Mouse (Mus musculus) CH12.LX (cell line): ENCODE results near the gene Gli3. TPM values are rescaled to one million over a fixed set of nuclear protein-coding genes. Genes with fewer than 3 reads are reported as not detected.

Source experiments
- DNase-seq: peaks from one replicate; pipeline ENCODE4 v3.0.0-alpha.2; 2013; ENCODE audit errors: extremely low read depth
- H3K27ac ChIP-seq: 2 replicates; pipeline ENCODE4 v1.5.1; 2012; ENCODE audit warnings: low read depth, mild to moderate bottlenecking, control low read depth, moderate library complexity; ENCODE audit not compliant: insufficient read depth
- H3K27me3 ChIP-seq: replicated peaks from 2 replicates; pipeline ENCODE3; 2012; ENCODE audit warnings: inconsistent platforms
- H3K36me3 ChIP-seq, 2 experiments: replicated peaks in 1 of 2; 2 replicates each; pipeline versions ENCODE3 to v1.6.1; 2012; ENCODE audit warnings: inconsistent platforms in 1 of 2, low read length in 1 of 2, mild to moderate bottlenecking in 1 of 2, mixed read lengths in 1 of 2, moderate library complexity in 1 of 2; ENCODE audit not compliant: control insufficient read depth in 1 of 2, insufficient read depth in 1 of 2
- H3K4me1 ChIP-seq, 2 experiments: 2 replicates each; pipeline ENCODE4 v1.6.1; 2012; ENCODE audit warnings: inconsistent platforms in 1 of 2, moderate library complexity in 1 of 2; ENCODE audit not compliant: insufficient read depth in 2 of 2, control insufficient read depth in 1 of 2
- H3K4me2 ChIP-seq: 2 replicates; pipeline ENCODE4 v1.6.1; 2012; ENCODE audit warnings: low read depth, mild to moderate bottlenecking, control low read depth; ENCODE audit not compliant: poor library complexity, insufficient read depth, severe bottlenecking
- H3K4me3 ChIP-seq, 3 experiments: fragments of 150-350 bp in 1 of 3; sonication (generic) in 1 of 3; replicated peaks in 1 of 3; 2 replicates each; pipeline versions ENCODE3 to v1.5.1; 2011 to 2012; ENCODE audit warnings: low read depth in 2 of 3, low read length in 2 of 3, mild to moderate bottlenecking in 2 of 3, moderate library complexity in 2 of 3, control low read depth in 1 of 3, improper control_type of control experiment in 1 of 3, inconsistent platforms in 1 of 3, mixed read lengths in 1 of 3; ENCODE audit not compliant: poor library complexity in 1 of 3
- H3K79me2 ChIP-seq: replicated peaks from 2 replicates; pipeline ENCODE4 v1.6.1; 2012; ENCODE audit warnings: mild to moderate bottlenecking, moderate library complexity; ENCODE audit not compliant: control insufficient read depth, poor library complexity, insufficient read depth, severe bottlenecking; ENCODE audit errors: extremely low read depth
- H3K9ac ChIP-seq: 2 replicates; pipeline ENCODE4 v1.6.1; 2012; ENCODE audit warnings: low read depth, mild to moderate bottlenecking, control low read depth, moderate library complexity; ENCODE audit not compliant: insufficient read depth
- H3K9me3 ChIP-seq: replicated peaks from 2 replicates; pipeline ENCODE3; 2012; ENCODE audit warnings: low read length, inconsistent platforms, mixed read lengths
- BHLHE40 ChIP-seq: IDR thresholded peaks from 2 replicates; pipeline ENCODE4 v1.6.1; 2011; ENCODE audit warnings: mild to moderate bottlenecking, low read depth, low read length, improper control_type of control experiment
- CTCF ChIP-seq, 2 experiments: IDR thresholded peaks in 1 of 2; conservative IDR thresholded peaks in 1 of 2; 2 replicates each; pipeline ENCODE4 v1.5.1; 2011 to 2012; ENCODE audit warnings: low read depth in 2 of 2, low read length in 2 of 2, improper control_type of control experiment in 1 of 2, inconsistent platforms in 1 of 2, mild to moderate bottlenecking in 1 of 2, moderate library complexity in 1 of 2
- ELF1 ChIP-seq: IDR thresholded peaks from 2 replicates; pipeline ENCODE4 v1.6.1; 2014; ENCODE audit warnings: low read depth, mild to moderate bottlenecking, inconsistent platforms, low read length, improper control_type of control experiment
- GABPA ChIP-seq: IDR thresholded peaks from 2 replicates; pipeline ENCODE4 v1.6.1; 2012; ENCODE audit warnings: low read depth, low read length, improper control_type of control experiment, inconsistent platforms; ENCODE audit not compliant: insufficient replicate concordance
- IRF4 ChIP-seq: IDR thresholded peaks from 2 replicates; pipeline ENCODE4 v1.6.1; 2014; ENCODE audit warnings: low read depth, mild to moderate bottlenecking, inconsistent platforms, low read length, improper control_type of control experiment
- MAX ChIP-seq: IDR thresholded peaks from 2 replicates; pipeline ENCODE4 v1.6.1; 2011; ENCODE audit warnings: low read length, improper control_type of control experiment
- MAZ ChIP-seq: IDR thresholded peaks from 2 replicates; pipeline ENCODE4 v1.6.1; 2012; ENCODE audit warnings: low read depth, mild to moderate bottlenecking, inconsistent platforms, low read length, improper control_type of control experiment, moderate library complexity
- NELFE ChIP-seq: IDR thresholded peaks from 2 replicates; pipeline ENCODE4 v1.6.1; 2011; ENCODE audit warnings: low read depth, low read length, improper control_type of control experiment
- NRF1 ChIP-seq: IDR thresholded peaks from 2 replicates; pipeline ENCODE4 v1.6.1; 2014; ENCODE audit warnings: low read depth, mild to moderate bottlenecking, inconsistent platforms, low read length, improper control_type of control experiment, moderate library complexity
- SMC3 ChIP-seq: IDR thresholded peaks from 2 replicates; pipeline ENCODE4 v1.6.1; 2011; ENCODE audit warnings: low read depth, low read length, improper control_type of control experiment
- USF1 ChIP-seq: IDR thresholded peaks from 2 replicates; pipeline ENCODE4 v1.6.1; 2014; ENCODE audit warnings: low read depth, mild to moderate bottlenecking, inconsistent platforms, low read length, improper control_type of control experiment
- USF2 ChIP-seq: conservative IDR thresholded peaks from 2 replicates; pipeline ENCODE4 v1.6.1; 2011; ENCODE audit warnings: low read depth, low read length, improper control_type of control experiment
- ZKSCAN1 ChIP-seq: IDR thresholded peaks from 2 replicates; pipeline ENCODE4 v1.6.1; 2012; ENCODE audit warnings: low read depth, inconsistent platforms, low read length, improper control_type of control experiment, borderline replicate concordance
- ZMIZ1 ChIP-seq: IDR thresholded peaks from 2 replicates; pipeline ENCODE4 v1.6.1; 2012; ENCODE audit warnings: low read depth, mild to moderate bottlenecking, inconsistent platforms, low read length, improper control_type of control experiment
- dilution Hi-C: fragments of 300-500 bp; cut with MboI; formaldehyde crosslinking; loops from 2 replicates; pipeline ENCODE4 v1.14.3; 2020; ENCODE audit warnings: low sequenced_read_pairs; ENCODE audit not compliant: extremely low pct_unique_long_range_greater_than_20kb, extremely low pct_ligation_motif_present
- in situ Hi-C: fragments of 300-500 bp; cut with MboI; formaldehyde crosslinking; loops from 3 replicates; pipeline ENCODE4 v1.14.3; 2019; ENCODE audit warnings: low sequenced_read_pairs, low pct_ligation_motif_present, low pct_unique_long_range_greater_than_20kb, mixed read lengths
- polyA plus RNA-seq: library from polyadenylated mRNA; unstranded; fragments of >175 nt; gene quantifications from 2 replicates; pipeline ENCODE4 v1.2.1, GENCODE M21; 2012; ENCODE audit warnings: low read depth; ENCODE audit not compliant: insufficient read length
- total RNA-seq, 2 experiments: library from RNA; depleted of rRNA; stranded (reverse); fragments of 300-350 nt in 1 of 2; fragments of >200 nt in 1 of 2; gene quantifications; 2 replicates each; pipeline ENCODE4 v1.2.3; 2012 to 2014

Gene Gli3
- total and polyA plus RNA-seq, 3 experiments, result not detected

DNA sequence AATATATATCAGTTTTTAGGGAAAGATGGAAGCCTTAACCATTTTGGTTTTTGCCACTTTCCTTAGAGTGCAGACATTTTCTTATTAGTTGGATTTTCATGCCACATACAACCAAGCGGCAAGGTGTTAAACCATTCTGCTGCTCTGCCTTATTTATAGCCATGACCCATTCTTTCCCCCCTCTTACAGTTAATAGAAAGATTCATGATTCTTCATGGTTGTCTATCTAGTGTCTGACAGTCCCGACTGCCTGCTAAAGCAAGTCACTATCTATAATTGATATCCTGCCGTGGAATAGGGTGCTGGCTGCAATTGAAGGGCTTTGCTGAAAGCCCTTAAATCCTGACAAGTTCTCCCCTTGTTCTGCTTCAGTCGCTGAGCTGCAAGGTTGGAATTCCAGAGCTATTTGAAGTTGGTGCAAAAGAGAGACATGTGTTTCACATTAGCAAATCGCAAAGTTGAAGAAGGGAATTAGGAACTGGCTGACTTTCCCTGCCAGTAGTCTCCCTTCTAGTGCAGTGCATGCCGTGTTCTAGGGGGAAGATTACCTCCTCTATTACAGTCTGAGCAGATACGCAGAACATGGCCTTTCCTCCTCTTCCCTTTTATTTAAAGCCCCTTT lies 201.7 kb downstream of the Gli3 start:
- Histone ChIP-seq H3K4me3 (no peak overlapping the region), H3K79me2 (no peaks in the 10 kb centered on the region), H3K27me3 (no peaks in the 10 kb centered on the region), H3K9ac (no peak overlapping the region), H3K9me3 (no peaks in the 10 kb centered on the region)
- in situ Hi-C loops, result no loop called here
- TF ChIP-seq ZMIZ1 (no peak), ZKSCAN1 (no peak), CTCF (conservative IDR thresholded peaks at IDR 0.05 in 1 of 2, IDR thresholded peaks at IDR 0.05 in 1 of 2; ENCODE audit: low read depth in 2 of 2, low read length in 2 of 2) (no peak), MAZ (no peak), GABPA (no peak), NRF1 (no peak)
- TF ChIP-seq, all 38 proteins: peak for 0
- no peaks in the 10 kb centered on the region for H3K4me1 ChIP-seq
- no peak for DNase-seq
- dilution Hi-C loops, result no loop called here
- H3K27ac ChIP-seq, result no peak overlapping the region
- H3K4me2 ChIP-seq, result no peak overlapping the region
- no peaks in the 10 kb centered on the region for H3K36me3 ChIP-seq

DNA sequence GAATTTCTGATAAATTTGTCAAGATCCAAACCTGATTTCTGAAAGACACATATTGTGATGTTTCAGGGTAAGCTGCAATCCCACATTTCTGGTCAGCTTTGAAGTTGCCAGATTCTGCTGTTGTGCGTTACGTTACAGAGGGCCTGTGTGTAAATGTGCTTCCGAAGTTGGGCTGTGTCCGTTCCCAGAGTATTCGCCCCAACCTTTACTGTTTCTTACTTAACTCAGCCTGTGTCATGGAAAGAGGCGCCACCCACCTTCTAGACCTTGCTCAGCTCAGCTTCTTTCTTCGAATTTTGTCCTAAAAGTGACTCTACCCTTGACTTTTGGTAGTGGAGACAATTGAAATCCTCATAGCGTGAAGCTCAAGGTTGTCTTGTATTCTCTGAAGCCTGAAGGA lies 202.5 kb downstream of the Gli3 start:
- in situ Hi-C loops, result no loop called here
- Histone ChIP-seq H3K79me2 (no peaks in the 10 kb centered on the region), H3K9me3 (no peaks in the 10 kb centered on the region), H3K9ac (no peak overlapping the region), H3K27ac (no peak overlapping the region), H3K4me2 (no peak overlapping the region), H3K27me3 (no peaks in the 10 kb centered on the region), H3K36me3 (no peaks in the 10 kb centered on the region), H3K4me1 (no peaks in the 10 kb centered on the region), H3K4me3 (no peak overlapping the region)
- TF ChIP-seq USF2 (no peak), USF1 (no peak), IRF4 (no peak), MAX (no peak), SMC3 (no peak), NELFE (no peak), BHLHE40 (no peak), ELF1 (no peak)
- dilution Hi-C loops, result no loop called here
- DNase-seq, result no peak
